Mouse (Mus musculus) cerebellum, postnatal 14 days (tissue): ENCODE measurements around the gene Mettl21c.
"Not testable (repeated sequence)": the region's sequence is repeated elsewhere in the genome, so short reads cannot be mapped to it uniquely, and the experiment has no call there.

Experiments
- DNase-seq, 2 experiments: peaks; one replicate each; pipeline ENCODE4 v3.0.0; 2021; ENCODE audit warnings: mixed read lengths in 2 of 2

Gene Mettl21c

DNA sequence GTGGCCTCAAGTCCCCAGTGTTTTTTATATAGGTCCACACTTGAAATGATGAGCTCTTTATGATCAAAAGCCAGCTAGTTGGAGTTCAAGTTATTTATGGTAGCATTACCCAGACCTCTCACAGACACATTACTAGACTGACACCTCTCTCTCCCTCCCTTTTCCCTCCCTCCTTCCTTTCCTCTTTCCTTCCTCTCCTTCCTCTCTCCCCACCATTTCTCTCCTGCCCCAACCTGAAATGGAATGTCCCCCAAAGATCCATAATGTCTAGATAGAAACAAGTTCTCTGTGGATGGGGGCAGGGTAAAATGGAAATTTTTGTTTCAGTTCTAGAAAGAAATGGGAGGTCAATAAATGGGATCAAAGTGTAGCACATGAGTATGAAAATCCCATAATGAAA is at the start of gene Mettl21c:
Gene Mettl21c, minus strand, starts transcription at position 101 of the 400 bp plus-strand sequence.
- DNase-seq, result no peak

DNA sequence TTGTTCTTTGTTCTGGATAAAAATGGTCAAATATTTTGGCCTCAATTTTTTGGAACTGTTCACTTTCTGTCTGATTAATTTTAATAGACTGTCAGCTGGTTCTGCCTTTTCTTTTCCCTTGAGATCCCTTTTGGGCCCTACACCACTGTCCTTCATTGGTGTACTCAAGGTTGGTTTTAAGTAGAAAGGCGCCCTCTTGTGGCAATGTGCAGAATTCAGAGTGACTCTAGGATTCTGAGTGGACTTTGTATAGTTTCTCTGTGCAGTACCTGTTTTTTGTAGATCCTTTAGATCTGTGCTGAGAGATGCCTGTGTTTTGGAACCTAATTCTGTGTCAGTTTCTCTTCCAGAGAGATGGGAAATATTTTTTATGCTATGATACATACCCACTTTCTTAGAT is 44.8 kb upstream of the Mettl21c start:
- DNase-seq, result peak; percentile 41 to 56

DNA sequence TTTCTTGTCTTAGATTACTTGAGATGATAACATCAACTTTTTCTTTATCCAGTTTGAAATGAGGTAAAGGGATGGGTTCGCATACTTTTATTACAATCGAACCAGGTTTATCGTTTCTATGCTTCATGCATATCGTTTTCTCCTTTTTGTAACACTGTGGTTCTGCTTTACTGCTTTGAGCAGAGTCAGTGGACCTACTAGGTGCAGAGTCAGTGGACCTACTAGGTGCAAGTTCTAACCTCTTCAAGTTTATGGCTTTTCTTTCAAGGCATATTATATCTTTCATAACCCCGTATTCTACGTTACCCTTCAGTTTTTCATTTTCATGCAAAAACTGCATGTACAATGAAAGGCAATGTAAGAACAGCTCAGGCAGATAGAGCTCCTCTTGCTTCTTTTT is 43.6 kb upstream of the Mettl21c start:
- DNase-seq, result no peak

DNA sequence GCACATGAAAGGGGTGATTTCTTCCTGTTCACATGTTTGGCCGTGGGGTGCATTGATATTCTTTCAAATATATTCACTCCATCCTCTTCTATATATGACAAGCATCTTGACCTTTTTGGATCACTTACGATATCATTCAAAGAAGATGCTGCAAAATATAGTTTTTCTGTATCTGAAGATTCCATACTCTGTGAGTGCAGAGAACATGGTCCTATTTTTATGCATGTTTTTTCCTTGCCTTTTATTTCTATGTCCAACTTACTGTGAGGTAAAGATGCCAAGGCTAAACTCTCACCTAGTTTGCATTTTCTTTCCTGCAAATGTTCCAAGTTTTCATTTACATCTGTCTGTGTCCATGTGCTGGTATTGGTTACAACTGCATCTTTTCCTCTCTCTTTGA is 42.0 kb upstream of the Mettl21c start, which contains the start of gene Gm8251:
Gene Gm8251, minus strand, starts transcription at position 101 of the 400 bp plus-strand sequence.
- no peak for DNase-seq

DNA sequence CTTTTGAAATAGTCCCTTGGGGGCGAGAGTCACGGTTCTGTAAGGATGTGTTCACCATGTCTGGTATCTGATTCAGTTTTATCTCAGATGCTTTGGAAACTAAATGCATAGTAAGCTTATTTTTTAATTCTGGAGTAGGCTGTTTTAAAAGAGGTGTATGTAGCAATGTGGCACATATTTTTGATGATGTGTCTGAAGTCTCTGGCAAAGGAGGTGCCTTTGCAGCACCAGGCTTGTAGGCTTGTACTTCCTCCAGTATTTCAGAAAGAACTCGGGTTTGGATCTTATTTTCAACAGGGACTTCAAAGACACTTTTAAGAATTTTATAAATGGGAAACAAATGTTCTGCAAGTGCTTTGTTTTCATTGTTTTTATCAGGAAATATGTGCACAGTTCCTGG is 38.0 kb upstream of the Mettl21c start:
- no peak for DNase-seq

DNA sequence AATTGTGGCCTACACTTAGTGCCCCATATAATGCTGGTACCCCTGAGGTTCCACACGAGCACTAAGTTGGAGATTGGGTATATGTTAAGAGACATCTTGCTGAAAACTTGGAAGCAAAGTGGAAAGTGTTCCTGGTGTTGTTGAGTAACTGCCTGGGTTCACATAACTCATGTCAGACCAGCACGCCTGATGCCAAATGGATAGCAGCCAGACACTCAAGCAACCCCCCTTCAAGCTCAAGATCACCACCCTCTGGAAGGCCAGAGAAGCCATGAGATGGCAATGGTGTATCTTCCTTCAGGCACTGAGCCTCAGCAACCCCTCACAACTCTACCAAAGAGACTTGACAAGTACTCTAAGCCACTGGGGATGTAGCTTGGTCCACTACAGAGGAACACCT is 26.7 kb upstream of the Mettl21c start:
- DNase-seq, result no peak

DNA sequence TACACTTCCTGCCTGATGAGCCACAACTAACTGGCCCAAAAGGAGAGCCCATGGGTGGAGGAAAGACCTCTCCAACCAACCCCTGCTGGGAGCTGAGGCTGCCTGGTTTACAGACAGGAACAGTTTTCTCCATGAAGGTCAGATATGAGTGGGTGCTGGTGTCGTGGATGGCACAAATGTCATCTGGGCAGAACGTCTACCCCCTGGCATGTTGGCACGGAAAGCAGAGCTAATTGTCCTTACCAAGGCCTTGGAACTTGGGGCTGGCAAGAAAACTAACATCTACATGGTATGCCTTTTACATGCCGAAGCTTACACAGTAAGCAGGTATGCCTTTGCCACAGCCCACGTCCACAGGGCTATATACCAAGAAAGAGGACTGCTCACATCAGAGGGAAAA is 25.9 kb upstream of the Mettl21c start:
- not testable (repeated sequence) for DNase-seq

DNA sequence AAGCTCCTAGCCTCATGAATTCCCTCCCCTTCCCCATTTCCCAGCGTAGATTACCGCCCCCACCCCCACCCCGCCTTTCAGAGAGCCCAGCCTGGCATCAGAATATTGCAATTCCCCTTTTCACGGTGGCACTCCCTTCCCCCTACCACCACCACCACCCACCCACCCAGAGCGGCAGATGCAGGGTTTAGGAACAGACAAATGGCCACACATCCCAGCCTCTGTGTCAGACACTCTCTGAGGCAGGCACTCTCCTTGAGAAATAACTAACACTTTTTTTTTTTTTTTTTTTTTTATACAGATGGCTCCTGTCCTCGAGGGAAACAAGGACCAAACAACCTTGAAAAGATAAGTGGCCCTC is 22.7 kb upstream of the Mettl21c start:
- DNase-seq, result no peak

DNA sequence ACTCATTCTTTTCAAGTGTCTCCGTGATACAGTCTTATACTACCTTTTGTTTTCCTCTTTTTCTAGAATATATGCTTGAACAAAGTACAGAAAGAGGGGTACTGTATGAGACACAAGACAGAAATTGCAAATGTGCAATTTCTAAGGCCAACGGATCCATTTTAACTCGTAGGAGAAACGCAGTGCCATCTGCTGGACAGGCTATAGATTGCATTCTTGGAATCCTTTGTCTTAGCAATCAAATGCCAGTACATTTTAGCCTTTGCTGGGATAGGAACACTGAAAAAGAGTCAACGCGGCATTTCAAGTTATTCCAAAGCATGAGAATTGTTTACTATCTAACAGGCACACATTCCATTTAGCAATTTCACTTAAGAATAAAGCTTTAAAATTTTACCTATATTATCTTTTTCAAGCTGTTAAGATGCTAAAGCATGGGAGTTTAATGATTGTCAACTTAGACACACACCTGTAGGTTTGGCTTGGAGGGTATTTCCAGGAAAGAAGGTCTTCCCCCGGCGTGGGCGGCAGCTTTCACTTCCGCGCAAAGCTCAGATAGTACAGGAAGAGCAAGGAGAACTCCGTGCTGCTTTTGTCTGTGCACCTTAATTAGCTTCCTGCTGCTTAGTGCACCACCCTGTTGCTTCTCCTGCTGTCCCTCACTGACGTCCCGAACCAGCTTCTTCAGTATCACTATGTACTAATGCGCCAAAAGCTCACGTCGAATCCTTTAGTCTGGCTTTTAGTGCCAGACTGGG is 22.1 kb upstream of the Mettl21c start:
- DNase-seq, result peak; percentile 68 to 78

DNA sequence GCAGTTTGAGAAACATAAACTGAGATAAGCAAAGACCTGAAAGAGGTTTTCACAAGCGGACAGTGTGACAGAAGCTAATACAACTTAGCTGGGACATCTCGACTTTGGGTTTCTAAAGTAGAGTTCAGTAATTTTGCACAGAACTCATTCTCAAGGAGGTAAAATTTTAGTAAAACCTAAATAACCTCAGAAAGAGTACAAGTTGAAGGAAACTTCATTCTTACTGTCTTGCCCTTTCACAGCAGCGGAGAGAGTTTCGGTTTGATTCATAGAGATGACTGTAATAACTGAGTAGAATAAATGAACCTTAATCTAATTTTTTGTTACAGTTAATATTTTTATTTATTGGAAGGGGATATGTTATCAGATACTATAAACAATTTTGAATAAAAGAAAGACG is 13.1 kb upstream of the Mettl21c start:
- no peak for DNase-seq

DNA sequence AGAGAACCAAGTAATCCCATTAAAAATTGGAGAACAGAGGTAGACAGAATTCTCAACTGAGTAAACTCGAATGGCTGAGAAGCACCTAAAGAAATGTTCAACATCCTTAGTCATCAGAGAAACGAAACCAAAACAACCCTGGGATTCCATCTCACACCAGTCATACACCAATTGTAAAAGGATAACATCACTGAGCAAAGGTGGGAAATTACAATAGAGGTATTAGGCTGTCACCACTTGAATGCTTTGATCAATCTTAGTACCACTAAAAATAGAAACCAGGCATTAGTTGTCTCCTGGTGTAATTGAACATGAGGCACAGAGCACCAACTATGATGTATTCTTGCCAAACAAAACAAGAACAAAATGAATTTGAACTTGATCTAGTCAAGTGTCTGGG is 12.4 kb upstream of the Mettl21c start:
- no peak for DNase-seq

DNA sequence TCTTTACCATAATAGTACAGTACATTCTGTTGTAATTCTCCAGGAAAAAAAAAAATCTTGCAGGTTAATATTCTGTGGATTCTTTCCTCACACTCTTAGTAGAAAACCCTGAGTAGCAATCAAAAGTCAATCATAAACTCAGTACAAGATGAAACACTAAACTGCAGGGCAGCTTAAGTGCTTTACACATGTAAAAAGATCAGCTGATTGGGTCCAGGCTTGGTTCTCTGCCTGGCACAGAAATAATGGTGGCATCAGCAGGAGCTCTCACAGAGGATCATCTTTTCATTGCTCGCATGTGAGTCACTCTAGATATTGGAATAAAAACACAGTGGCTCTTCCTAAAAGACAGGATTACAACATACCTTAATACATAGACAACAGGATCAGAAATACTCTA is 7.8 kb upstream of the Mettl21c start:
- no peak for DNase-seq

DNA sequence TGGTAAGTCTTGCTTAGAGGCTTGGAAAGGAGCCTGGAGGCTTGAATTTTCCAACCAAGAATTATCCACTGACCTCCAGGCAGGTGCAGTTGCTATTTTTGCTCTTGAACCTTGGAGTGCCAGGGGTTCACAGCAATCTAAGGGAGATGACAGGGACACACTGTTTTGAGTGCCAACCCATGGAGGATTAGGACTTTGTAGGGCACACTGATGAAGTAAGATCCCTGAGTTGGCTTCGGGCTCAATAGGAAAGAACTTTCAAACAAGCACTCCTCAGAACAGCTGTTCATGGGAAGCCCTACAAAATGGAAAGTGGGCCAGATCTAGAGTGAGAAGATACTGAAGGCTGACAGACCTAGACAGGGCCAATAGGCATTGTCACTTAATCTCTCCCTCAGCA is 2.8 kb upstream of the Mettl21c start:
- no peak for DNase-seq

DNA sequence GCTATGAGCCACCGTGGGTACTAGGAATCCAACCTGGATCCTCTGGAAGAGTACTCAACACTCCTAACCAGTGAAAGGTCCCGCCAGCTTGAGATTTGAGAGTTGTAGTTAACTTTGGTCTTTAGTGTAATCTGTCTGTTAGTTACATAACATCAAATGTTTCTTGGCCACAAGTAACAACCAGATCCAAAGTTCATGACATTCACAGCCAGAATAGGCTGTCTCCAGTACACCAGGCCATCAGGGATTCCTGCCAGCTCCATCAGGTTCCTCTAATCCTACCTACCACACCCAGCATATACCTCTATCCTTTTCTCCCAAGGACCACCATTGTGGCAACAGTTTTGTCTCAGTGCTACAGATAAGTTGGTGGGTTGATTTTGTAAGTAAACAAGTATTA is 4.3 kb downstream of the Mettl21c start:
- DNase-seq, result no peak

DNA sequence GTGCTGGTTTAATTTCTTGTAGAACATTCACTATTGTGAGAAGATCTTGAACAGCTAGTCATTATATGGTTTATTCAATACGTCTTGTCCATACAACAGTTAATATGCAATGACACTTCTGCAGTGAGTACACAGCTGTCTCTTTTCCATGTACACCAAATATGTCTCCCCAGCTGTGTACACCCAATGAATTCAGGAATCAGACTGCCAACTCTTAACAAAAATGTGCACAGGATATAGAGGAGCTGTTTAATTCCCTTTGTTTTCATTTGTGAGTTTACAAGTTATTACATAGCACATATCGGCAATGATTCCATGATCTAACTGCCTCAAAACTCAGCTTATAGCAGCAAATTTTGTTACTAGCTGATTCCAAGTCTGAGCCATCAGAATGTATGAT is 15.3 kb downstream of the Mettl21c start:
- DNase-seq, result no peak

DNA sequence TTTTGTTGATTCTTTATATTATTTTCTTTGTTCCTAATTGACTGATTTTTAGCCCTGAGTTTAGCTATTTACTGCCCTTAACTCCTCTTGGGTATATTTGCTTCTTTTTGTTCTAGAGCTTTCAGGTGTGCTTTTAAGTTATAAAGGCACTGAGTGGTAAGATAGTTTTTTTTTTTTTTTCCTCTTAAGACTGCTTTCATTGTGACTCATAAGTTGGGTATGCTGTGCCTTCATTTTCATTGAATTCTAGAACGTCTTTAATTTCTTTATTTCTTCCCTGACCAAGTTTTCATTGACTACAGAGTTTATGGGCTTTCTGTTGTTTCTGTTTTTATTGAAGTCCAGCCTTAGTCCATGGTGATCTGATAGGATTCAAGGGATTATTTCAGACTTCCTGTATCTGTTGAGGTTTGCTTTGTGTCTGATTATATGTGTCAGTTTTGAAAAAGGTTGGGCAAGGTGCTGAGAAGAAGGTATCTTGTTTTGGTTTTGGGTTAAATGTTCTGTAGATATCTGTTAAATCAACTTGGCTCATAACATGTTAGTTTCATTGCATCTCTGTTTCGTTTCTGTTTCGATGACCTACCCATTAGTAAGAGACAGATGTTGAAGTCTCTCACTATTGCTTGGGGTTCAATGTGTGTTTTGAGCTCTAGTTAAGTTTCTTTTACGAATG is 22.8 kb downstream of the Mettl21c start:
- DNase-seq, result no peak

DNA sequence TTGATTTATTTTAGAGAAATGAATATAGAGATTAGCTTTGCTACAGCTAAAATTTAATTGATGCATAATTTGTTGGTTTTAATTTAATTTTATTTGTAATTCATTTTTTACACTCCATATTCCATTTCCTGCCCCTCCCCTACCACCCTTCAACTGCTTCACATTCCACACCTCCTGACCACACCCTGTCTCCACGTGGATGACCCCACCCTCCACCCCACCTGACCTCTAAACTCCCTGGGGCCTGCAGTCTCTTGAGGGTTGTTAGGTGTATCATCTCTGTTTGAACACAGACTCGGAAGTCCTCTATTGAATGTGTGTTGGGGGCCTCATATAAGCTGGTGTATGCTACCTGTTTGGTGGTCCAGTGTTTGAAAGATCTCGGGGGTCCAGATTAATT is 48.7 kb downstream of the Mettl21c start:
- no peak for DNase-seq

DNA sequence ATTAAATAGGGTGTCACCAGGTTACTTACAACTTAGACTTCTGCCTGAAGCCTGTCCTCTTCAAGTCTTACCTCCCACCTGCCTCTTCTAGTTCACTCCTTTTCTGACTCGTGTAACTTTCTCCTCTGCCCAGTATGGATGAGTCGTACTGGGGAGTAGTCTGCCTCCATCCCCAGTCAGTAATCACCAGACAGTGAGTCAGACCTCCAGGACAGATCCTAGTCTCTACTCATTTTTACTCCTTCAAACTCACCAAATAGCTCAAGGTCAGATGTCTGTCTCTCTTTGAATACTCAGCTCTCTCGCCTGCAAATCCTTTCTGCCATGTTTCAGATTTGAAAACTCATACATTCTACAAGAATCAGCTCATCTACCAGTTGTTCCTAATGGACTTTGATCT is 50.5 kb downstream of the Mettl21c start:
- no peak for DNase-seq

DNA sequence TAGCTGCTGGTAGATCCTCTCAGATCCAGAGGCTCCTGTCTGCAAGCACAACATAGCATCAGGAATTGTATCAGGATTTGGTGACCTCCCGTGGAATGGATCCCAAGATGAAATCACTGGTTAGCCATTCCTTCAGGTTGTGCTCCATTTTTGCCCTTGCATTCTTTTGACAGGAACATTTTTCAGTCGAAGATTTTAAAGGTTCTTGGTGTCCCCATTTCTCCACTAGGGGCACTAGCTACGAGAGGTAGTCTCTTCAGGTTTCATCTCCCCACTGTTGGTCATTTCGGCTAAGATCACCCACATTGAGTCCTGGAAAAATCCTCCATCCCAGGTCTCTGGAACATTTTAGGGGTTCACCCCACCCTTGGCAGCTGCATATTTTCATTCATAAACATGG is 53.1 kb downstream of the Mettl21c start:
- peak; percentile 5 to 10 for DNase-seq

DNA sequence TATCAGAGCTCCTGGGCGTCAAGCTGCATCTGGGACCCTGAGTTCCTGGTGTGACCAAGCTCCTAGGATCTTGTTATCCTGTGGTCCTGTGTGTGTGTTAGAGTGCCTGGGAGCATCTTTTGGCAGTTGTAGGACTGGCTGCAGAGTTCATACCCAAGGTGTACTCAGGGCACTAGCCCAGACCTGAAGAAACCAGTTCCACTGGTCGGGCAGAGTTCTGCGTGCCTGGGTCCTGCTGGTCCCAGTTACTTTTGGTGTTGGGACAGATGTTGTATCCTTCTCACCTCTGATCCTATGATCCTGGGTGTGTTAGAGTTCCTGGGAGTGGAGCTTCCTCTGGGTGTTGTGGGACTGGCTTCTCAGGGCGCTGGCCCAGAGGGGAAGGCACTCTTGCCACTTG is 55.5 kb downstream of the Mettl21c start:
- no peak for DNase-seq
